Mouse (Mus musculus) neural tube, embryonic 11.5 days (tissue): ENCODE results near the gene Tsen2. TPM values are rescaled to one million over a fixed set of nuclear protein-coding genes. Genes with fewer than 3 reads are reported as not detected.

Experiments used
- ATAC-seq: fragments of 200-750 bp; cut with Nextera tagmentation; 2 replicates; pipeline ENCODE4 v1.8.0; 2017; ENCODE audit warnings: moderate number of reproducible peaks, mild to moderate bottlenecking, moderate TSS enrichment, moderate library complexity; ENCODE audit not compliant: insufficient read depth, low FRiP score, low TSS enrichment
- DNase-seq: peaks from one replicate; pipeline ENCODE4 v3.0.0-alpha.2; 2015; ENCODE audit warnings: low spot score
- H3K27ac ChIP-seq: fragments of 300-500 bp; sonication (generic); 2 replicates; pipeline ENCODE4 v1.5.1; 2014; ENCODE audit warnings: low read depth, mild to moderate bottlenecking, low read length
- H3K27me3 ChIP-seq: fragments of 300-500 bp; sonication (generic); 2 replicates; pipeline ENCODE4 v1.6.1; 2014; ENCODE audit warnings: mild to moderate bottlenecking, low read length, mixed read lengths; ENCODE audit not compliant: control insufficient read depth, insufficient read depth
- H3K36me3 ChIP-seq: fragments of 300-500 bp; sonication (generic); 2 replicates; pipeline ENCODE4 v1.6.1; 2014; ENCODE audit warnings: mild to moderate bottlenecking, low read length, moderate library complexity, mixed read lengths; ENCODE audit not compliant: control insufficient read depth, insufficient read depth
- H3K4me1 ChIP-seq: fragments of 300-500 bp; sonication (generic); 2 replicates; pipeline ENCODE4 v1.6.1; 2014; ENCODE audit warnings: low read length, mixed read lengths; ENCODE audit not compliant: control insufficient read depth, insufficient read depth
- H3K4me2 ChIP-seq: fragments of 300-500 bp; sonication (generic); 2 replicates; pipeline ENCODE4 v1.6.1; 2014; ENCODE audit warnings: low read depth, mild to moderate bottlenecking, moderate library complexity
- H3K4me3 ChIP-seq: fragments of 300-500 bp; sonication (generic); 2 replicates; pipeline ENCODE4 v1.5.1; 2014; ENCODE audit warnings: low read depth, low read length
- H3K9ac ChIP-seq: fragments of 300-500 bp; sonication (generic); 2 replicates; pipeline ENCODE4 v1.6.1; 2014; ENCODE audit warnings: mild to moderate bottlenecking, low read length
- H3K9me3 ChIP-seq: fragments of 300-500 bp; sonication (generic); 2 replicates; pipeline ENCODE4 v1.6.1; 2016; ENCODE audit warnings: low read length; ENCODE audit not compliant: control insufficient read depth
- WGBS: fragments of 180-500 bp; shearing (Covaris S2); extraction: QIAGEN DNeasy Blood & Tissue Kit; methylation state at CpG from one replicate; pipeline ENCODE4 v1.1.7; 2014; 5-methylcytosine and 5-hydroxymethylcytosine counted together
- polyA plus RNA-seq: library from polyadenylated mRNA; unstranded; fragments of >200 nt; fragmentation: Nextera tagmentation; extraction: Ambion mirVana; gene quantifications from 2 replicates; pipeline ENCODE4 v1.2.1, GENCODE M21; 2014

Gene Tsen2
- polyA plus RNA-seq, 1 experiment from 2014 or later = 30.5 TPM

GRCm38 (mm10) chr6:115527418-115527817 lies 17.0 kb upstream of the Tsen2 start:
- no peak overlapping the region for H3K4me2 ChIP-seq
- no peak overlapping the region for H3K4me3 ChIP-seq
- DNase-seq (no peak), ATAC-seq (no peak)
- H3K36me3 ChIP-seq = no peaks in the 10 kb centered on the region
- H3K9ac ChIP-seq = no peak overlapping the region
- H3K9me3 ChIP-seq = no peaks in the 10 kb centered on the region
- 89% methylated on average over 3 of the region's 3 CpGs for WGBS
- H3K27me3 ChIP-seq = no peaks in the 10 kb centered on the region
- no peaks in the 10 kb centered on the region for H3K4me1 ChIP-seq
- H3K27ac ChIP-seq = no peak overlapping the region

DNA sequence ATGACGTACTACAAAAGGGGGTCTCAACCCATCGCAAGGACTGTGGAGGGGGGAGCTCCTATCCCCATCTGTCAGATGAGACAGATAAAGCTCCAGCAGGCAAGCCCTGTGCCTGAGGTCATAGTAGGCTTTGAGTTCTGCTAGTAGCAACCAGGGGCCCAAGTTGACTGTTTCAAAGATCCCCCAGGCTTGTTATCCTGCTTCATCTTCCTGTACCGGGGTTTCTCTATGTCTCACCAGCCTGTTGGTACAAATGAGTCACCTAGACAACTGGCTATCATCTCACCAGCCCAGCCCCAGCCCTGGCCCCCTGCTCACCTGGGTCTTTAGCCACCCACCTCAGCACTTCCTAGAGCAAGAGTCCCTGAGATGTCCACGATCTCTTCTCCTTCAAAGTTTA lies 16.1 kb upstream of the Tsen2 start:
- no peaks in the 10 kb centered on the region for H3K27me3 ChIP-seq
- H3K4me3 ChIP-seq = no peak overlapping the region
- no peaks in the 10 kb centered on the region for H3K9me3 ChIP-seq
- no peaks in the 10 kb centered on the region for H3K36me3 ChIP-seq
- DNase-seq = no peak
- H3K27ac ChIP-seq = no peak overlapping the region
- no peak overlapping the region for H3K4me2 ChIP-seq
- H3K9ac ChIP-seq = no peak overlapping the region
- 93% methylated on average over 4 of the region's 4 CpGs for WGBS
- H3K4me1 ChIP-seq = no peaks in the 10 kb centered on the region
- ATAC-seq = no peak

- no peaks in the 10 kb centered on the region for H3K27me3 ChIP-seq
- no peak overlapping the region for H3K9ac ChIP-seq
- WGBS = 87% methylated on average over 7 of the region's 7 CpGs
- DNase-seq (no peak), ATAC-seq (no peak)
- H3K4me2 ChIP-seq = no peak overlapping the region
- H3K27ac ChIP-seq = no peak overlapping the region
- no peak overlapping the region for H3K4me3 ChIP-seq
- H3K4me1 ChIP-seq = no peaks in the 10 kb centered on the region
- H3K36me3 ChIP-seq = no peaks in the 10 kb centered on the region
- no peaks in the 10 kb centered on the region for H3K9me3 ChIP-seq
Measured at GRCm38 (mm10) chr6:115534617-115535016, 9.8 kb upstream of the Tsen2 start.

GRCm38 (mm10) chr6:115536169-115536568 lies 8.3 kb upstream of the Tsen2 start:
- no peak overlapping the region for H3K27ac ChIP-seq
- H3K4me3 ChIP-seq = no peak overlapping the region
- no peaks in the 10 kb centered on the region for H3K36me3 ChIP-seq
- ATAC-seq = no peak
- no peaks in the 10 kb centered on the region for H3K27me3 ChIP-seq
- H3K4me1 ChIP-seq = no peaks in the 10 kb centered on the region
- H3K9me3 ChIP-seq = no peaks in the 10 kb centered on the region
- H3K4me2 ChIP-seq = no peak overlapping the region
- DNase-seq = no peak
- WGBS = 74% methylated on average over 4 of the region's 4 CpGs
- H3K9ac ChIP-seq = no peak overlapping the region

DNA sequence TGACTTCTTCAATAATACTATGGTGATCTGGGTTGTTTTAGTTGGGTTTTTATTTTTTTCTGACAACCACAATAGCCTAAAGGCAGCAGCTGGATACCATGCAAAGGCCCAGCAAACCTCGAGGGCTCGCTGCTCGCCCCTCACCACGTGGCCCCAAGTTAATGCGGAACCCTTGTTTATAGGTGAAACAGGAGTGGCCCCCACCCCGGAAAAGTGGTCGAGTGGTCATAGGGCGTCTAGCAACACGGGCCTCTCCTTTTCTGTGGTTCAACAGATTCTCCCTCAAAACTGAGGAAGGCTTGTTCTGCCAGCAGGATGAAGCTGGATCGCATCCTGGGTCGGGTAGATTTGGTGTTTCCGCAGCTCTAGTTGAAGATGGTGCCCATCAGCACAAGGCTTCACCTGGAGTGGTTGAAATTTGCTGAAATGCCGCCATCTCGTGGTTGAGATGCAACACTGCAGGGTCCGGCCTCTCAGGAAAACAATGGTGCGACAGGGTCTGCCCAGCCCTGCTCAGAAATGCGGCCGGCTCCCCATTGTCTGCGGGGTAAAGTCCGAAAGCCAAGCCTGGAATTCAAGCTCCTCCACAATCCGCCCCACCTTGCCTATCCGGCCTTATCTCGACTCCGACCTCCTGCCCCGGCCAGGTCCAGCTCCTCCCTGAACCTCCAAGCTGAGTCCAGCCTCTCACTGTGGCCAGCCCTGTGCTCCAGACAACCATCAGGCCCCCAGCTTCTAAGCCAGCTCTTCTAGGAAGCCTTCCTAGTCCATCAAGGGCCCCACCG lies 5.6 kb upstream of the Tsen2 start:
- Histone ChIP-seq H3K4me2 (peak overlapping the region; percentile 35), H3K9ac (peak overlapping the region; percentile 47), H3K36me3 (no peaks in the 10 kb centered on the region), H3K9me3 (no peaks in the 10 kb centered on the region), H3K4me3 (peak overlapping the region; percentile 6; the same call in 1 of the 2 replicates), H3K27me3 (no peaks in the 10 kb centered on the region), H3K4me1 (peaks cover under 1% of the 10 kb centered on the region; the same call in 1 of the 2 replicates), H3K27ac (no peak overlapping the region)
- DNase-seq (peak; percentile 88), ATAC-seq (peak; percentile 88)
- 23% methylated on average over 26 of the region's 26 CpGs for WGBS

- WGBS = 63% methylated on average over 6 of the region's 6 CpGs
- no peak overlapping the region for H3K9ac ChIP-seq
- ATAC-seq (no peak), DNase-seq (no peak)
- H3K4me1 ChIP-seq = peaks cover 7% of the 10 kb centered on the region; the same call in 1 of the 2 replicates
- H3K27me3 ChIP-seq = no peaks in the 10 kb centered on the region
- H3K9me3 ChIP-seq = no peaks in the 10 kb centered on the region
- H3K4me2 ChIP-seq = no peak overlapping the region
- no peaks in the 10 kb centered on the region for H3K36me3 ChIP-seq
- H3K4me3 ChIP-seq = no peak overlapping the region
- H3K27ac ChIP-seq = no peak overlapping the region
Measured at GRCm38 (mm10) chr6:115541676-115542275, 2.7 kb upstream of the Tsen2 start.

DNA sequence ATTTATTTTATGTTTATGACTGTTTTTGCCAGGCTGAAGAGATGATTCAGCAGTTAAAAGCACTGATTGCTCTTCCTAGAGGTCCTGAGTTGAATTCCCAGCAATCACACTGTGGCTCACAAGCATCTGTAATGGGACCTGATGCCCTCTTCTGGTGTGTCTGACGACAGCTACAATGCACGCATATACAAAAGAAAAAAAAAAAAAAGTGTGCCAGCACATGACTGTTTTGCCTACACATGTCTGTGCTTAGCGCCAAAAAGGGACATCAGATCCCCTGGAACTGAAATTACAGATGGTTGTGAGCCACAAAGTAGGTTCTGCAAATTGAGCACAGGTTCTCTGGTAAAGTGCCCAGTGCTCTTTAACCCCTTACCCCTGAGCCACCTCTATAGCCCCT lies 2.1 kb upstream of the Tsen2 start:
- no peak for DNase-seq
- 74% methylated on average over 3 of the region's 3 CpGs for WGBS
- H3K27me3 ChIP-seq = no peaks in the 10 kb centered on the region
- H3K4me3 ChIP-seq = no peak overlapping the region
- H3K36me3 ChIP-seq = no peaks in the 10 kb centered on the region
- peaks cover 7% of the 10 kb centered on the region; the same call in 1 of the 2 replicates for H3K4me1 ChIP-seq
- H3K9me3 ChIP-seq = no peaks in the 10 kb centered on the region
- no peak overlapping the region for H3K9ac ChIP-seq
- no peak overlapping the region for H3K27ac ChIP-seq
- no peak overlapping the region for H3K4me2 ChIP-seq
- ATAC-seq = no peak

DNA sequence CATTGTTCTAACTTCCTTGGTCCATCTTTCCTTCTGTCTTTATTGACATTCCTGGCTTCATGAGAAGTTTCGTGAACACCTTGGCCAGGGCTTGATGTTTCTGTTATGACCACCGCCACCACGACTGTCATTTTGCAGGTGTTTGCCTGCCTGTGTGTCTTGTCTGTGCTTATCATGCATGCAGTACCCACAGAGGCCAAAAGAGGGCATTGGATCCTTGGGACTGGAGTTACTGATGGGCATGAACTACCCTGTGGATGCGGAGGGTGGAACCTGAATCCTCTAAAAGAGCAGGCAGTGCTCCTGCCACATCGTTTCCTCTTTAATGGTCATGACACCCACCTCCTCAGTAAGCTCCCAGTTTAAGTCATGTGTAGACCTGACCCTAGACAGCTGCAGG lies 1.8 kb downstream of the Tsen2 start:
- Histone ChIP-seq H3K9ac (no peak overlapping the region), H3K4me1 (peaks cover 7% of the 10 kb centered on the region; the same call in 1 of the 2 replicates), H3K27me3 (no peaks in the 10 kb centered on the region), H3K36me3 (0 out of 2 replicates have a peak, but pooled peaks cover 2% of the 10 kb centered on the region), H3K9me3 (no peaks in the 10 kb centered on the region), H3K4me3 (no peak overlapping the region), H3K27ac (no peak overlapping the region), H3K4me2 (no peak overlapping the region)
- no peak for ATAC-seq
- 85% methylated on average over 5 of the region's 5 CpGs for WGBS
- DNase-seq = peak; percentile 63

GRCm38 (mm10) chr6:115555485-115555884 lies 11.0 kb downstream of the Tsen2 start:
- no peak overlapping the region for H3K4me2 ChIP-seq

More at GRCm38 (mm10) chr6:115555485-115555884, 11.0 kb downstream of the Tsen2 start:
- no peaks in the 10 kb centered on the region for H3K9me3 ChIP-seq
- DNase-seq = no peak
- no peaks in the 10 kb centered on the region for H3K27me3 ChIP-seq
- H3K9ac ChIP-seq = no peak overlapping the region
- H3K27ac ChIP-seq = no peak overlapping the region
- no peaks in the 10 kb centered on the region for H3K4me1 ChIP-seq
- ATAC-seq = no peak
- peaks cover 4% of the 10 kb centered on the region; the same call in 1 of the 2 replicates for H3K36me3 ChIP-seq
- H3K4me3 ChIP-seq = no peak overlapping the region
- WGBS = 89% methylated on average over 5 of the region's 5 CpGs
